Mouse (Mus musculus): ENCODE measurements around the gene Asb13. TPM values are rescaled to one million over a fixed set of nuclear protein-coding genes. Genes with fewer than 3 reads are reported as not detected.
A peak's percentile ranks its signal among the peaks of the same experiment; 100 is the strongest.

Asb13 gene
- 2.2 and 3.2 TPM in 2 replicates for total RNA-seq (2014; rRNA removed; ENCODE audit: low replicate concordance)
- polyA plus RNA-seq (2015; fragmentation: Nextera tagmentation; extraction: Ambion mirVana) = 4.3 TPM in 2 replicates

GRCm38 (mm10) chr13:3633895-3634811, at the start of gene Asb13:
TSS of gene Asb13 (plus strand) at chr13:3634032.
- peak within 1 kb of the TSS; percentile 73 for H3K9ac ChIP-seq (replicated peaks; ENCODE audit: low read depth, low read length)
- no peaks in the 10 kb centered on the region for H3K36me3 ChIP-seq (replicated peaks; ENCODE audit: control insufficient read depth, insufficient read depth, low read length)
- H3K4me1 ChIP-seq (ENCODE audit: control insufficient read depth, insufficient read depth) = no peaks in the 10 kb centered on the region
- no peaks in the 10 kb centered on the region for H3K27me3 ChIP-seq (ENCODE audit: control insufficient read depth, insufficient read depth, low read length)
- DNase-seq (ENCODE audit: low spot score) = peak; percentile 73
- H3K27ac ChIP-seq (ENCODE audit: low read depth) = peak within 1 kb of the TSS; percentile 47
- H3K4me2 ChIP-seq (ENCODE audit: low read depth, low read length) = peak within 1 kb of the TSS; percentile 87
- ATAC-seq (ENCODE audit: insufficient read depth, low read depth) = peak; percentile 97
- H3K4me3 ChIP-seq (ENCODE audit: low read depth, low read length) = peak within 1 kb of the TSS; percentile 83
- WGBS = 1% methylated on average over 47 of the region's 47 CpGs
- TF ChIP-seq CTCF (IDR thresholded peaks at IDR 0.05; ENCODE audit: low read depth) (no peak), EP300 (IDR thresholded peaks at IDR 0.05; ENCODE audit: low read depth) (no peak)
- H3K9me3 ChIP-seq (replicated peaks; ENCODE audit: control insufficient read depth, low read length) = no peaks in the 10 kb centered on the region

GRCm38 (mm10) chr13:3590789-3591188, 43.0 kb upstream of the Asb13 start:
- H3K27ac ChIP-seq (ENCODE audit: low read depth) = no peak overlapping the region
- no peak overlapping the region for H3K4me3 ChIP-seq (ENCODE audit: low read depth, low read length)
- DNase-seq (ENCODE audit: low spot score) = no peak
- H3K4me1 ChIP-seq (ENCODE audit: control insufficient read depth, insufficient read depth) = no peaks in the 10 kb centered on the region
- no peaks in the 10 kb centered on the region for H3K27me3 ChIP-seq (ENCODE audit: control insufficient read depth, insufficient read depth, low read length)
- WGBS = 79% methylated on average over 3 of the region's 3 CpGs
- peaks cover 53% of the 10 kb centered on the region for H3K36me3 ChIP-seq (replicated peaks; ENCODE audit: control insufficient read depth, insufficient read depth, low read length)
- no peak for ATAC-seq (ENCODE audit: insufficient read depth, low read depth)
- no peak overlapping the region for H3K9ac ChIP-seq (replicated peaks; ENCODE audit: low read depth, low read length)
- H3K4me2 ChIP-seq (ENCODE audit: low read depth, low read length) = no peak overlapping the region
- TF ChIP-seq CTCF (IDR thresholded peaks at IDR 0.05; ENCODE audit: low read depth) (peak; percentile 50), EP300 (IDR thresholded peaks at IDR 0.05; ENCODE audit: low read depth) (no peak)
- H3K9me3 ChIP-seq (replicated peaks; ENCODE audit: control insufficient read depth, low read length) = no peaks in the 10 kb centered on the region

DNA sequence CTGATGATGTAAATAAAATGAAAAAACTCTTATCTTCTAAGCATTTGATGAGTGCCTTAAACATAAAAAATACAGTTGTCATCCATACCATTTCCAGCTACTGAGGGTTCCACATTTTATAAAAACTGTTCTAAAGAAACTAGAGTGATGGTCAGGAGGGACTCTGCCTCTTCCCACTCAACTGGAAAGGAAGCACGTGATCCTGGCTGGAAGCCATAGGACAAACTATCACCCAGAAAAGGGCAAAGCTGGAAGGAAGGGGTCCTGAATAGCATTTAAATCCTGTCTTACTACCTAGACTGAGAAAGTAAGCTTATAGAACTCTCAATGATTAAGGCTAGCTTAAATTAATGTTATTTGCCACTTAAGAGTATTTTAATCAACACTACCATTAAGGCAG, 39.5 kb upstream of the Asb13 start:
- Histone ChIP-seq H3K9me3 (replicated peaks; ENCODE audit: control insufficient read depth, low read length) (no peaks in the 10 kb centered on the region), H3K4me2 (ENCODE audit: low read depth, low read length) (no peak overlapping the region), H3K4me1 (ENCODE audit: control insufficient read depth, insufficient read depth) (no peaks in the 10 kb centered on the region), H3K27ac (ENCODE audit: low read depth) (no peak overlapping the region), H3K4me3 (ENCODE audit: low read depth, low read length) (no peak overlapping the region), H3K36me3 (replicated peaks; ENCODE audit: control insufficient read depth, insufficient read depth, low read length) (peaks cover 59% of the 10 kb centered on the region), H3K9ac (replicated peaks; ENCODE audit: low read depth, low read length) (no peak overlapping the region), H3K27me3 (ENCODE audit: control insufficient read depth, insufficient read depth, low read length) (no peaks in the 10 kb centered on the region)
- no peak for DNase-seq (ENCODE audit: low spot score)
- TF ChIP-seq CTCF (IDR thresholded peaks at IDR 0.05; ENCODE audit: low read depth) = no peak
- TF ChIP-seq EP300 (IDR thresholded peaks at IDR 0.05; ENCODE audit: low read depth) = no peak
- no peak for ATAC-seq (ENCODE audit: insufficient read depth, low read depth)
- WGBS = 64% methylated on average over 1 of the region's 1 CpGs

DNA sequence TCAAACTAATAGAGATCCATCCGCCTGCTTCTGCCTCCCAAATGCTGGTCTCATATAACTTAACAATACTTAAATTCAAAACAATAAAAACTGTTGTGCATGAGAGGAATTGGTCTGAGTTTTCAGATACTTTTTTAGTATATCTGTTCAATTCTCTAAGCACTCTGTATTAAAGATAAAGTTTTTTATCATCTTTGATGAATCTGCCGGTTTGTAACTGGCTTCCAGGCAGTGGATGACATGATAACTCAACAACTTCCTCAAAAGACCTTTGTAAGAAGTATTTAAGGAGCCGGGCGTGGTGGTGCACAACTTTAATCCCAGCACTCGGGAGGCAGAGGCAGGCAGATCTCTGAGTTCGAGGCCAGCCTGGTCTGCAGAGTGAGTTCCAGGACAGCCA, 37.6 kb upstream of the Asb13 start:
- ATAC-seq (ENCODE audit: insufficient read depth, low read depth) (no peak), DNase-seq (ENCODE audit: low spot score) (no peak)
- WGBS = 91% methylated on average over 6 of the region's 6 CpGs
- Histone ChIP-seq H3K4me3 (ENCODE audit: low read depth, low read length) (no peak overlapping the region), H3K4me2 (ENCODE audit: low read depth, low read length) (no peak overlapping the region), H3K9me3 (replicated peaks; ENCODE audit: control insufficient read depth, low read length) (no peaks in the 10 kb centered on the region), H3K9ac (replicated peaks; ENCODE audit: low read depth, low read length) (no peak overlapping the region), H3K4me1 (ENCODE audit: control insufficient read depth, insufficient read depth) (no peaks in the 10 kb centered on the region), H3K27me3 (ENCODE audit: control insufficient read depth, insufficient read depth, low read length) (no peaks in the 10 kb centered on the region), H3K36me3 (replicated peaks; ENCODE audit: control insufficient read depth, insufficient read depth, low read length) (peaks cover 50% of the 10 kb centered on the region), H3K27ac (ENCODE audit: low read depth) (no peak overlapping the region)
- TF ChIP-seq EP300 (IDR thresholded peaks at IDR 0.05; ENCODE audit: low read depth) (no peak), CTCF (IDR thresholded peaks at IDR 0.05; ENCODE audit: low read depth) (no peak)

DNA sequence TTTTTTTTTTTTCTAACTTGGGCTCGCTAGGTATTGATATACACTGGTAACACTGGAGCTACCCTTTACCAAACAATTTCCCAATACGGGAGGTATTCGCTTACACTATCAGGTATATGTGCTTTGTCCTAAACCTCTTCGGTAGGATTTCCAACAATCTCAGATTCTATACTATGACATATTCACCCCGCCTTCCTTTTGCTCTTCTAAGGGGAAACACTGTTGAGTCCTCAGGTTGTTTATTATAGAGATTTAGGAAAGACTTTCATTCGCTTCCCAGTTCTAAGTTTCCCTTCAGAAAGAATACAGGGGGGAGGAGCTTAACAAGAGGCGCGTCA, 24.1 kb upstream of the Asb13 start:
- WGBS = 16% methylated on average over 8 of the region's 8 CpGs
- H3K27me3 ChIP-seq (ENCODE audit: control insufficient read depth, insufficient read depth, low read length) = no peaks in the 10 kb centered on the region
- H3K27ac ChIP-seq (ENCODE audit: low read depth) = peak overlapping the region; percentile 95; the same call in 1 of the 2 replicates
- no peak for ATAC-seq (ENCODE audit: insufficient read depth, low read depth)
- H3K9me3 ChIP-seq (replicated peaks; ENCODE audit: control insufficient read depth, low read length) = no peaks in the 10 kb centered on the region
- peak overlapping the region; percentile 76 for H3K9ac ChIP-seq (replicated peaks; ENCODE audit: low read depth, low read length)
- H3K4me3 ChIP-seq (ENCODE audit: low read depth, low read length) = peak overlapping the region; percentile 89
- H3K36me3 ChIP-seq (replicated peaks; ENCODE audit: control insufficient read depth, insufficient read depth, low read length) = no peaks in the 10 kb centered on the region
- TF ChIP-seq CTCF (IDR thresholded peaks at IDR 0.05; ENCODE audit: low read depth) = no peak
- TF ChIP-seq EP300 (IDR thresholded peaks at IDR 0.05; ENCODE audit: low read depth) = no peak
- no peak for DNase-seq (ENCODE audit: low spot score)
- H3K4me2 ChIP-seq (ENCODE audit: low read depth, low read length) = peak overlapping the region; percentile 89
- H3K4me1 ChIP-seq (ENCODE audit: control insufficient read depth, insufficient read depth) = no peaks in the 10 kb centered on the region; the same call in 1 of the 2 replicates
